Mouse (Mus musculus): Measurements from ENCODE around the gene Ccdc86.

Gene Ccdc86

DNA sequence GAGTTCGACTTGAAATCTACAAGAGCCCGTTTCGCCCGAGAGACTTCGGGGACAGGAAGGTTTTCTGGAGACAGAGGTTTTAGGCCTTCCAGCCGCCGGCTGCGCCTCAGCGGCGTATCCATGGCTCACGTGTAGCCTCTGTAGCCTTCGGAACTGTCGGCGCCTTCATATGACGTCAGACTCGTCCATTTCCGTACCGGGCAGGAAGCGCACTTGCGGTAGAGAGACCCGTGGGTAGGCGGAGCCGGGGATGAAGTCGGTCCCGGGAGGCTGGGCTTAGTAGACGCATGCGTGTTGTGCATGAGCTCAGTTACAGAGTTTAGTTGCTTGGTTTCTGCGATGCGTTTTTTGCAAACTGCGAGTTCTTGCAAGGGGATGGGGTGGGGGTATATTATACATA, at the start of gene Ccdc86:
Gene Ccdc86, minus strand, starts transcription at position 155 of the 400 bp plus-strand sequence.
- peak; percentile 99 for DNase-seq (ENCODE audit: low read depth, low spot score)

DNA sequence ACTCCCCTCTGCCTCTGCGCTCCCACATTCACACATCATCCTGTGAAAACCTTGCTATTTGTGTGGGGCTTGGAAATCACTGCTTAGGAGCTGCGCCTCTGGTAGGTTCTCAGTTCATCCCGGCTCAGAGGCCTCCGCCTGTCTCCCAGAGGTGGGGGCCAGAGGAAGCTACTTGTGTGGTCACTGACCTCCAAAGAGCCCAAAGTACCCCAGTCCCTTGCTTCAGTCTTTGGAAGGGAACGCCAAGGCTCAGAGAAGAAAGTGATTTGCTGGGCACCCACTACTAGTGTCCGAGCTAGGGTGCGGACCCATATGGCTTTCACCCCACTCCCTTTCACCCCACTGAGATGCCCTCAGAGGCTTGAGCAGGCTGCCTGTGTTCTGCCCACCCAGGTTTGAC, 44.1 kb upstream of the Ccdc86 start, which contains the start of gene Ms4a15:
Gene Ms4a15, minus strand, starts transcription at position 101 of the 400 bp plus-strand sequence.
- DNase-seq (ENCODE audit: low read depth, low spot score), result no peak

DNA sequence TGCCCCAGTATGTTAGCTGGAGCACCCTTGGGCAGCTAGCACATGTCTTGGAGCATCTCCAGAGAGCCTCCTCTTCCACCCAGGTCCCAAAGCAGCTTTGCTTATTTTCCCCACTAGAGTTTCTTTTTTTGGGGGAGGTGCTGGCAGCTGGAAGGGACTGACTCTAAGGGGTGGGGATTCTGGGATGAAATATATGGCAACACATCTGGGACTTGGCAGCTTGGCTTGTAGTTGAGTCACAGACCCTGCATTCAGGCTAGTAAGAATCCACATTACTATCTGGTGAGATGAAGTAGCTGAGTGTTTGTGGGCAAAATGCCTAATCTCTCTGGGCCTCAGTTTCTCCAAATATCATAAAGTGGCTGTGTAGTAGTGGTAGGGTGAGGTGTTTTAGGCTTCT, 42.8 kb upstream of the Ccdc86 start:
- DNase-seq (ENCODE audit: low read depth, low spot score), result no peak

DNA sequence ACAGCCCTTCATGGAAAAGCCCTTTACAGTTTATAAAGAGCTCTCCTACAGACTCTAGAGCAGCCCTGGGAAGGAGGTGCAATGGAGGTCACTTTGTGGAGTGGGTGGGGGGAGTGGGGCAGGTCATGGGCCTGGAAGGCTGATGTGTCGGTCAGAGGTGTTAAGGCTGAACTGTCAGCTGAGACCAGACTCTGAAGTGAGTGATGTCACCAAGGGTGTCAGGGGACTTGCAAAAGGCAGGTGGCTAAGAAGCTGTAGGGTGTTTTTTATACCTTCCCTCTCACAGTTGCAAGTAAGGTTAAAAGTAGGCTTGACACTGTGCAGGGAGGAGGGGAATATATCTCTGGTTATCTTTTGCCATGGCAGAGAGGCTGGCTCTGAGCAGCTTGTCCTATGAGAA, 41.7 kb upstream of the Ccdc86 start:
- DNase-seq (ENCODE audit: low read depth, low spot score), result no peak

DNA sequence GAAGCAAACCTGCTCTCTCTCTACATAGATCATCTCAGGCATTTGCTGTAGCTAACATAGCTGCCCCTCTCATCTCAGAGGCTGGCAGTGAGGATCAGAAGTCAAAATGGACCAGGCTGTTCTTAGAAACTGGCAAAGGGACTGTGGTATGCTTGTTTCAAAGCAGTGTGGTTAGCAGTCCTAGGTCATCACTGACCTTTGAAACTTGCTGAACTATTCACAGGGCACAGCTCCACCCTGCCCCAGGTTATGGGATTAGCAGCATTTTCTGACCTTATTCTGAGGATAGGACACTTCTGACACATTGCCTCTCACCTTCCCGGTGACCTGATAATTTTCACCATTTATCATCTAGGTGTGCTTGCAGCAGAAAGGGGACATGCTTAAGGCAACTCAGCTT, 39.5 kb upstream of the Ccdc86 start:
- no peak for DNase-seq (ENCODE audit: low read depth, low spot score)

DNA sequence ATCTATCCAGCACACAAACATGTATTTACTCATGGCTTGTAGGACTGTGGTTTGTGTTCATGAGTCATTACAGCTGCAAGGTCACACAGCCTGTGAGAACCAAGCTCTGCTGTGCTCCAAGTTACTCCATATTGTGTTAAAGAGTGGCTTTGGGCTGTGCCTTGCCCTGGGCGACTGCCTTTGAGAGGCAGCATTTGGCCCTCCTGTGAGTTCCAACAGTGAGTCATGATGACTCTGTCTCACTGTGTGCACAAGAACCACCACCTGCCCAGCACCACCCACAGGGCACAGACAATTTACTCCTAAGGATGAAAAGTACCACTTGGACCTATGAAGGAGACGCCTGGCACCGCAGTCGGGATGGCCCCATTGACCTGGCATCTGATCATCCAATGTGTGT, 36.8 kb upstream of the Ccdc86 start:
- no peak for DNase-seq (ENCODE audit: low read depth, low spot score)

DNA sequence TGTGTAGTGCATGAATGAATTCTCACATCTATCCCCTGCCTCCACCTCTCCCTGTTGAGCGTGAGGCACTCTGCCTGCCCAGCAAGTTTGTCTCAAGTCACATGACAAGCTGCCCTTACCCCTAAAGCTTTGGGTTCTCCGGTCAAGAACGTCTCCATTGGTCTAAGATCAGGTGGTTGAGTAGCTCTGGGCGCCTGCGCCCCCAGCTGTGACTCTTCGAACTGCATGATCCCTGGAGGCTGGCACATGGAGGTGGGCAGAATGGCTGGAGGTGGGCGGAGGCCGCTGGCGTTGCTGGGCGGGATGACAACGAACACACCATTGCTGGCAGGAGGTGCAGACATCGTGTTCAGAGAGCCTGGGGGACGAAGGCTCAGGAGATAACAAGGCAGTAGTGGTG, 35.5 kb upstream of the Ccdc86 start:
- peak; percentile 64 for DNase-seq (ENCODE audit: low read depth, low spot score)

DNA sequence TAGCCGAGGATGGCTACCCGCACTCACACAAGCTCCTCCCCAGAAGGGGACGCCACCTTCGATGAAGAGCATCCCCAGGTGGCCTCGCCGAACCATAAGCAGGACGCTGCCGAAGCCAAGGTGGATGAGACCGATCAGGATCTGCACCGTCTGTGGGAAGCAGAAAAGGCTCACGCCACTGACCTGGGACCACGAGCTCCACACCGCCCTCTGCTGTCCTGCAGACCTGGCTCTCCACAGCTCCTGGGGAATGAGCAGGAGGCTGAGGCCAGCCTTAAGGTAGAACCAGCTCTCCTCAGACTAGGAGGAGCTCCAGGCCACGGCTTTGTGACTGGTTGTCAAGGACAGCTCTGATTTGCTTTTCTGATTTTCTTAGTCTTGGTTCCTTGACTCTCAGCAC, 34.1 kb upstream of the Ccdc86 start:
- peak; percentile 62 for DNase-seq (ENCODE audit: low read depth, low spot score)

DNA sequence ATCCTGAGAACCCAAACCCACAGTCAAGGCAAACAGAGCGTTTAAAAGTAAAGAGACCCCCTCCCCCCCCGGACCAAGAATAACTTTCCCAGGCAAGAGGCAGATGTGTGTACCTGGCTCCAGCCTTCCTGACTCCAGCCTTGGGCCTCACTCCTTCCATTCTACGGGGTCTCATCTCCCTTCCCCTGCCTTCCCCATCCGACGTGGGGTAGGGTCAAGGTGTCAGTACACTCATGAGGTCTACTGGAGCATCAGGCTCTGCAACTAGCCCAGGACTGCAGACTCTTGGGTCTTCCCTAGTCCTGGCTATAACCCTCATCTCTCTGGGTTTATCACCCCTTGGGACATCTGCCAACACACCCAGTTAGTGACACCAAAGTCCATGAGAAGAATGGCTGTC, 31.1 kb upstream of the Ccdc86 start:
- no peak for DNase-seq (ENCODE audit: low read depth, low spot score)

DNA sequence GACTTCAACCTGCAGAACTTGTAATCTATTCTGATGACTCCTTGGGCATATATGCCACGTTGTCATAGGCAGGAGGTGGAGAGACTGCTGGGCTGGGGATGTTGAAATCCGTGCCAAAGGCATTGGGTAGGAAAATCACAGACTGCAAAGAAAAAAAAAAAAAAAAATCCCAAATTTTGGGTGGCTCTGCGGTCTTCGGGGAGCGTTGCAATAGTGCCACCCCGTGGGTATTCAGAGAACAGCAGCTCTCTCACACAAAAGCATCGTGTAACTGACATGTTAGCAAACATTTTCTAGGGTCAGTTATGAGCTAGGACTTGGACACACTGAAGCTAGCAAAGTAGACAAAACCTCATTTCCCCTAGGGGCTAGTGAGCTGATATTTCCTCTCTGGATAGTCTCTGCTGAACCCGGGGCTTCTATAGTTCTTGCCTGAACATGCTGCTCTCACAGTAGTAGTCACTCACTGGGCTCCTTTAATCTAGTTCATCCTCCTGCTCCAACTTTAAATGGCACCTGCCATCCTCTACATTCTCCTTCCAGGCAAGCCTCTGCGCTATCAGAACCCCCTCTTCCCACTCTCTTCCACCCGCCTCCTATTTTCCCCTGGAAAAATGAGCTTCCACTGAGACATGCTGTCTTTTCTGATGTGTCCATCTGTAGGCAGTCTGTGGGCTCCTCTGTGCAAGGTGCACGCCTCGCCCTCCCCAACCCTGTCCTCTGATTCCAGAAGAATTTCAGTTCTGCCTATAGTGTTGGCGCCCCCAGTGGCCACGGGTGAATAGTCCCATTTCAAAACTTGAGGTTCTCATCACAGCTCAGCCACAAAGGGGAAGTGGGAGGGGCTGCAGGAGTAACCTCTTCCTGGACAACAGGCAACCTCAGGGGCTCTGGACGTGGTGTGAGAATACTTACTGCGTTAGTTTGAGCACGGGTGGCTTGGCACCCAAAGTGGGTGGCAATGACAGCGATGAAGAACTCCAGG, 30.4 kb upstream of the Ccdc86 start:
- DNase-seq (ENCODE audit: low read depth, low spot score), result peak; percentile 96

DNA sequence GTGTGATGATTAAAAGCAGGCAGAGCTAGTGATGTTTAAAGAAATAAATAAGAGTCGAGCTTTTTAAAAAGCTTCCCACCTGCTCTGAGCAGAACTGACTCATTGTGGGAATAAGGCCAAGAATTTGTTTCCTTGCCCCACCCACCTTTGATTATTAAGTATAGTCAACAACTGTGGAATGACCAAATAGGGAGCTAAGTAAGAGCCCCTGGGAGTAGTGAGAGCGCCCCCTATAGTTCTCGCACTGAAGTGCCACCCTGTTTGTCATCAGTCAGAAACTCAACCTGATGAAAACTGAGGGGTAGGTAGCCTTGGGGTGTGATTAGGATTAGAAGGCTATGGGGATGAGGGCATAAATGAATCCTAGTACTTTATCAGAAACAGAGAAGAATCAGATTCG, 27.3 kb upstream of the Ccdc86 start:
- peak; percentile 68 for DNase-seq (ENCODE audit: low read depth, low spot score)

DNA sequence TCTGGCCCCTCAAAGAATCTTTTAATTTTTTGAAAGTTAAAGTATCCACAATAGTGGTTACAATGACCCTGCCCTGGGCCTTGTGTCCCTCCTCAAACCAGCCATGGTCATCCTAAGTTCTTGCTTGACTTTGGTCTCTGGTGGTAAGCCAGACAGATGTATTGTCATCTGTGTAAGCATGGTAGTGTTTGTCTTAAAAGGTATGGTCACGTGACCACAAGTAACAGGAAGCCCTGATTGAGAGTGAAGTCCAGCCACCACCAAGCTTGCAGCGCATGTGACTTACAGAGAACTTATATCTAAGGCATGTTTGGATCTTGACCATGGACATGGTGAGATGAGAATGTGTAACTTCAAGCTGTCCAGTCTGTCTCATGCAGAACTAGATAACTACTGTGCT, 26.1 kb upstream of the Ccdc86 start:
- DNase-seq (ENCODE audit: low read depth, low spot score), result no peak

DNA sequence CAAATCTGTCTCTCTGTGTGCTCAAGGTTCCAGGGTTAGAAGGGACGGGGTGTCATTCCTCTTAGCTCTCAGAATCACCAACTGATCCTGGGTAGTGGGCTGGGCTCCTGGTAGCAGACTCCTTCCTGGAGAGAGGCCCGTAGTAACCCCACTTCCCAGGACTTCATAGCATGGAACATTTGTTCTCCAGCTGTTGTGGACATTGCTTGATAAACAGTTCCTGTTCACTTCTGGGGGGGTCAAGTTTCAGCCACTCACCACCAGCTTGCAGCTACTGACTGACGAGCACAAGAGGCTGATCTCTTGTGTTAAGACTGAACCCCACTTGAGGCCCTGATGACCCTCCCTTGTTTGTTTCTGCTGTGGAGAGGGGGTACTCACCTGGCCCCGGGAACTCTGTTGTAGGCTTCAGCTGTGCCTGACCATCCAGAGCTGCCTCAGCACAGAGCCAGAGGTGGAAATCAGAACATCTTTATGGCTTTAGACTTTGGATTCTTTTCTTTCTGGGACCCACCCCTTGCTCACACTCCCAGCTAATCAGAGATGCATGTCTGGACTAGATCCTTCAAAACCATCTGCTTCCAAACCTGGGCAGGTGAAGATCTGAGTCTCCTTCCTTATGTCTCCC, 25.3 kb upstream of the Ccdc86 start, which contains the start of gene Ms4a10:
Gene Ms4a10, minus strand, starts transcription at position 433 of the 628 bp plus-strand sequence.
- no peak for DNase-seq (ENCODE audit: low read depth, low spot score)

DNA sequence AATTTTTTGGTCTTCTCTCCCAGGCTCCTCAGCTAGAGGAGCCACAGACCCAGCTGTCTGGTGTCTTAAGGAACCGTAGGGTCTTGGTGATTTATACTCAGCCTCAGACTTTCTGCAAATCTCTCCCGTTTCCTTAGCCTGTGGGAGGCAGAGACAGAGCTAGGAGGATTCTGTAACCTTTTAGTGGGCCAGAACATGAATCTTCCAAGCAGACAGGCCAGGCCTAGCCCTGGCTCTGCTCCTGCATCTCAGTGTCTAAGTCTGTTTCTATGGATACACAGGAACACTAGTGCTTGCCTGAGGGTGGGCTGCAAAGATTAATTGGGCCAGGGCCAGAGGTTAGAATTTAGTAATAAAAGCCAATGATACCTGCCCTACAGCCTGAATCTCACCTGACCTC, 24.1 kb upstream of the Ccdc86 start:
- DNase-seq (ENCODE audit: low read depth, low spot score), result no peak

DNA sequence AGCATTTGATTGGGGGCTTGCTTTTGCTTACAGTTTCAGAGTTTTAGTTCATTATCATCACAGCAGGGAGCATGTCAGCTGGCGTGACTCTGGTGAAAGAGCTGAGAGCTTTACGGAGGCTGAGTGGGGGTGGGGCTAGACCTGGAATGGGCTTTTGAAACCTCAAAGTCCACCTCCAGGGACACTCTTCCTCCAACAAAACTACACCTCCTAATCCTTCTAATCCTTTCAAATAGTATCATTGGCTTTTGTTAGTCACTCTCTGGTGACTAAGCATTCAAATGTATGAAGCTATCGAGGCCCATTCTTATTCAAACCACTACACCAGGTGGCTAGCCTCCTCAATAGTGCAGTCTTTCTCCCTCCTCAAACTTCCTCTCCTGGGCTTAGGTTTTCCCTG, 23.6 kb upstream of the Ccdc86 start:
- peak; percentile 100 for DNase-seq (ENCODE audit: low read depth, low spot score)

DNA sequence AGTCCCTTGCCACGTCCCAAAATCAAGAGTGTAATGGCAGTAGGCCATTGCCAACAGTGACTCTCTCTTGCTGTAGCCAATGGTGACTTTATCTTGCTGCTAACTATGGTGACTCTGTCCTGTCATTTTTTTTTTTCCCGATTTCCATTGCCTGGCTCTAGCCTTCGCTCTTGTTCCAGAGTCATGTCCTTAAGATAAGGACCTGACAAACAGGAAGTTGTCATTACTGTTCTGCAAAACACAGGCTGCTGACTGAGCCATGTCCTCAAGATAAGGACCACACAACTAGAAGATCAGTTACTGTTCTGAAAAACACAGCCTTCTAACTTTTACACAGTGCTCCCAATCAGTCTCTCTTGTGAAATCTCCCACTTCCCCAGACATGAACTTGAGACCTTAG, 21.4 kb upstream of the Ccdc86 start:
- no peak for DNase-seq (ENCODE audit: low read depth, low spot score)

DNA sequence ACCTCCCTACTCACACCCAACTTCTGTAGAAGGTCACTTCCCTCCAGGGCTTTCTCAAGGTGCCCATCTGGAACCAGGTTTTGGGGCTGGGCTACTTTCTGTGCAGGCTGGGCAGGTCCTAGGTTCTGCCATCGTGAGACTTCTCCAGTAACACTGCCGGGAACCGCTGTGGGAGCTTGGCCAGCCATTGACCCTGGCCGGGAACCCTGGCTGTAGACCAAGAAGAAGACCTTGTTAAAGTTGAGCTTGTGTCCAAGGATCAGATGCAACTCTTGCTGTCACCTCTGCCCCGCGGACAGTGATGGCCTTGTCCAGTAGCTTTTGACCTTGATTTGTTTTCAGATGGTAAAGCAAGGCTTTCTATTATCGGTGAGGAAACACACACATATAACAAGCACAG, 19.5 kb upstream of the Ccdc86 start:
- no peak for DNase-seq (ENCODE audit: low read depth, low spot score)

DNA sequence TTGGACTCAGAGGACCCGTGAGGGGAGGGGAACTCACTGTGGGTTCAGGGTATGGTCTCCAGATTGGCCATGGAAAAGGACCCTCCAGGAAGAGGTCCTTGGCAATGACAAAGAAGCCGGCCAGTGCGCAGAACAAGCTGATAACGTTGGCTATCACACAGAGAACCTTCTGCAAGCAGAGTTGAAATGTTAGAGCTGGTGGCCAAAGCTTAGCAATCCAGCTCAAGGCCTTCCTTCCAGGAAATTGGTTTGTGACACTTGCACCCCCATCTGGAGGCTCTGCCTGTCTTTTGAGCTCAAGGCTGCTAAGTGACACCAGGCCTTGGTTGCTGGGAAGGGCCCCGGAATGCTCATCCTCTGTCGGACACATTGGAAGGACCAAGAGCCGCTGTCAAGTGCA, 16.7 kb upstream of the Ccdc86 start:
- DNase-seq (ENCODE audit: low read depth, low spot score), result no peak

DNA sequence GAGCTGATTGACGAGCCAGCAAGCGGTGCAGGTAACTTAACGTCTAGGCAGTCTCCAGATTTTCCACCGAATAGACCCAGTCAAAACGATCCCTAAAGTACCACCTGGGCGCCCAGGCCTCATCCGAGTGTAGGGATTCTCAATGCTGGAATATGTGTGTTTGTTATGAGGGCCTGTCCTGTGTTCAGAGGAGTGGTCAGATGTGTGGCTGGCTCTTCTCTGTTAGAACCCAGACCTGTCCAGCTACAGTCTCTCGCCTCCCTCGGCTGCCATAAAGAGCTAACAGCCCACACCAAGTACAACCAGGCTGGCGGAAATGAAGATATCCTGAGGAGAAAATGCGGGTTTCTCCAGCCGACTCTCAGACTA, 10.9 kb upstream of the Ccdc86 start:
- no peak for DNase-seq (ENCODE audit: low read depth, low spot score)

DNA sequence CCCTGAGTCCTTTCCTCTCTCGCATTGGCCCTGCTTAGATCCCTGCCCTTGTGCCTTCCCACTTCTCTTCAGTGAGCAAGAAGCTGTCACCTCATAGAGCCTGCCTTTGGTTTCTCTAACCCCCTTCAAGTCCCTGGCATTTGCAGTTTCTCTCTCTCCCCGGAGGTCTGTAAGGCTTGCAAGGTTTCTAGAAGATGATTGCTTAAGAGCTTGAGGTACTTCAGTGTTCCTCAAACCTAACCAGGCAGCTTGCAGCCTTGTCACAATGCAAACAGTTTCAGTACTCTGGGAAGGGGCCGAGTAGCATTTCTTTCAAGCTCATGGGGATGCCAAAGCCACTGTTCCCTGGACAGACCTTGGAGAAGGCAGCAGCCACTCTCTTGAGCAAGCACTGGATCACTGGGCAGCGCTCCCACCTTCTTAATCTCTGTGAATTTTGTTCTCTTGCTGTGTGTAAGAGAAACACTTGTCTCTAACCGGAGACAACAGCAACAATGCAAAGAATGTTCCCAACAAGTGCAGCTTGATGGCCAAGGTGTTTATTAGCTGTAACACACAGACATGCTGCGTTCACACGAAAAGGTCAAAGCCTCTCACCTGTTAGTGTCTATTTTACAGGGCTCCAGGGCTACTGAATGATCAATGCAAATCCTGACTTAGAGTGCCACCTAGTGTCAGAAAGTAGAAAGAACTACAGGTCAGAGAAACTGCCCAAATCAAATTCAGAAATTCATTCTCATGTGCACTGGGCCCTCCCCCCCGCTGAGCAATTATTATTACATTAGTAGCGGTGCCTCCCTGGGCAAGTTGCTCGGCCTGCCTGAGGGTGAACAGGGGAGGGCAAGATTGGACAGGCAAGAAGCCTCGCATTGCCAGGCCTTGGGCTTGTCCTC, 10.3 kb upstream of the Ccdc86 start:
- peak; percentile 73 for DNase-seq (ENCODE audit: low read depth, low spot score)

DNA sequence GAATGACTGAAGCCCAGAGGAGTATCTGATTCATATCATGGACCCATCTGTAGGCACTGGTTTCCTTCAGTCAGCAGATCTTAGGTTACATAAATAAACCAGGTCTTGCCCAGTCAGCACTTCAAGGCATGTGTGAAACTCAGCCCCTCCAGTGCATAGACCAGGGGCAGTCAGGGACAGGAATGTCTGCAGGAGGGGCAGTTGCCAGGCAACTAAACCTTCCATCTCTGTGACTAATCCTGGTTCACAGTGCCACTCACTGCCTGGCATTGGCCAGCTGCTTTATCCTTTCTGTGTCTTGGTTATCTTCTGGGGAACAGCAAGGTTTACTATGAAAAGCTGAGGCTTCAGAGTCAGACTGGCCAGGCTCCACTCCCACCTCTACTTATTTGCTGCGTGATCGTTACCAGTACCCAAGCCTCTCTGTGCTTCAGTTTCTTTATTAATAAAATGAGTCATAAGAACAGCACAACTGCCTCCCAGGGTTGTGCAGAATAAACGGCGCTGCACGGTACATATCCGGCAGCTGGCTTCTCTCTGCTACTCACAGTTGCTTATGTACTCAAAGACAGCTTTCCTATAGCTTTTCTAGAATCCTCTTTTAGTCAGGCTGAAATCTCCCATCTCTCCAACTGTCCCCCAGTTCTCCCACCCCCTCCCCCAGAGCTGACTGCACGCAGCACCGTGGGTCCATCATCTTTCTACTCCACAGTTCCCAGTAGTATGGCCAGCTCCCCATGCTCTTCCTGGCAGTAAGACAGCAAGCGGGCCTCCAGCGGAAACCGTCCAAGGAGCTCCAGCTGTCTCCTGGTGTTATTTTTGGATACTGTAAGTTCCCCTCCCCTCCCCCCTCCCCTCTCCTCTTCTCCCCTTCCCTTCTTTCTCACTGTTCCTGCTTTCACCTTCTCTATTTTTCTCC, 3.2 kb upstream of the Ccdc86 start:
- DNase-seq (ENCODE audit: low read depth, low spot score), result peak; percentile 28
